Mouse (Mus musculus): Measurements from ENCODE around the gene Sft2d2. TPM values are rescaled to one million over a fixed set of nuclear protein-coding genes. Genes with fewer than 3 reads are reported as not detected.

Gene Sft2d2
- total and polyA plus RNA-seq, 3 experiments, result 26.0 to 31.6 (median 27.2) TPM

DNA sequence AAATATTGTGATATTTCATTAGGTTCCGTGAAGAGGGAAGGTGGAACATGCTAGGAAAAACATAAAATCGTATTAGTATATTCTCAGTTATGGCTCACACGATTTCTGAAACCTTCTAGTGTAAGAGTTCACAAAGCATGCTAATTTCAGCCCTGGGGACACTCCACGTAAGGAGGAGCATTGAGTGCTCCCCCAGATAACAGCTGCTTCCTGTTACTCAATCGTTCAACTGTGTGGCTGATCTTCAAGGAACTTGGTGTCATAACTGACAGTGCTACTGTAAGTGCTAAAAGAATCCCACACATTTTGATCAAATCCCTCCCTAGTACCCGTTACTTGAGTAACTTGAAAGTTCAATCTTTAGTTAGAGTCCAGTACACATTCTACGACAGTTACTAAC is 21.6 kb upstream of the Sft2d2 start:
- peaks cover 33 to 68% of the 10 kb centered on the region in 2 experiments for H3K36me3 ChIP-seq (replicated peaks in 1 of 2; ENCODE audit: control insufficient read depth in 1 of 2, insufficient read depth in 1 of 2, low read length in 1 of 2)

DNA sequence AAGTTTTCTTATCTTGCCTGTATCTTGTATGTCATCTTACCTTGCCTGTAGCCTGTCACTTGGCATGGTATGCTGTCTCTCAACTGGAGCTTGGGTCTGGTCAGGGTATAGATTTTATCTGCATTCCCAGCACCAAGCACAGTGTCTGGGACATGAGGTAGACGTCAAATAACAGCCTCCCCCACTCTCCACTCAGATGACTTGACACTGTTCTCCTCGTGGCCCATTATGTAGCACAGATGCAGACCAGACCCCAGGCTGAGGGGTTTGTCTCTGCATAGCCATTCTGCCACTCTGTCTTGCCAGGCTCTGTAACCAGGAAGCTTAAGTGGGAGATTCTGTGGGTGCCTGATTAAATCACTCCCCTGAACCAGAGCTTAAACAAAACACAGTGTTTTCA is 11.4 kb upstream of the Sft2d2 start:
- H3K4me2 ChIP-seq (ENCODE audit: insufficient read depth, low read depth, poor library complexity, severe bottlenecking), result no peak overlapping the region
- H3K27me3 ChIP-seq (replicated peaks), result no peaks in the 10 kb centered on the region
- no peaks in the 10 kb centered on the region for H3K36me3 ChIP-seq (replicated peaks in 1 of 2; ENCODE audit: control insufficient read depth in 1 of 2, insufficient read depth in 1 of 2, low read length in 1 of 2)
- TF ChIP-seq ETS1 (conservative IDR thresholded peaks at IDR 0.05; ENCODE audit: low read depth, low read length) (no peak), KAT2A (IDR thresholded peaks at IDR 0.05; ENCODE audit: insufficient replicate concordance, low read length) (no peak), JUND (conservative IDR thresholded peaks at IDR 0.05; ENCODE audit: low read depth, low read length) (no peak), MAZ (IDR thresholded peaks at IDR 0.05; ENCODE audit: low read depth, low read length) (no peak), ZNF384 (IDR thresholded peaks at IDR 0.05; ENCODE audit: low read depth, low read length) (no peak), MXI1 (IDR thresholded peaks at IDR 0.05; ENCODE audit: low read depth, low read length) (no peak), RCOR1 (conservative IDR thresholded peaks at IDR 0.05; ENCODE audit: low read depth, low read length) (no peak), TBP (conservative IDR thresholded peaks at IDR 0.05; ENCODE audit: low read depth, low read length) (no peak), EP300 (IDR thresholded peaks at IDR 0.05; ENCODE audit: low read length) (no peak), ZMIZ1 (IDR thresholded peaks at IDR 0.05; ENCODE audit: low read depth, low read length) (no peak)
- in situ Hi-C loops (cut with MboI; ENCODE audit: low pct_ligation_motif_present, low pct_unique_long_range_greater_than_20kb, low sequenced_read_pairs) (no loop called here), dilution Hi-C loops (cut with MboI; ENCODE audit: extremely low pct_ligation_motif_present, extremely low pct_unique_long_range_greater_than_20kb, low sequenced_read_pairs) (no loop called here)
- H3K79me2 ChIP-seq (replicated peaks; ENCODE audit: control insufficient read depth, extremely low read depth, insufficient read depth, poor library complexity, severe bottlenecking), result no peaks in the 10 kb centered on the region
- H3K4me3 ChIP-seq (replicated peaks in 1 of 3; ENCODE audit: low read depth in 2 of 3, low read length in 2 of 3, poor library complexity in 1 of 3), result no peak overlapping the region
- H3K9me3 ChIP-seq (replicated peaks; ENCODE audit: low read length), result no peaks in the 10 kb centered on the region
- no peak overlapping the region for H3K9ac ChIP-seq (ENCODE audit: insufficient read depth, low read depth)
- peaks cover 5 to 45% of the 10 kb centered on the region in 2 experiments; a peak in 2 of 4 replicates for H3K4me1 ChIP-seq (ENCODE audit: control insufficient read depth in 1 of 2, insufficient read depth in 2 of 2)
- DNase-seq (ENCODE audit: extremely low read depth), result no peak
- H3K27ac ChIP-seq (ENCODE audit: insufficient read depth, low read depth), result no peak overlapping the region

More for the DNA sequence above, 21.6 kb upstream of the Sft2d2 start:
- Histone ChIP-seq H3K4me3 (replicated peaks in 1 of 3; ENCODE audit: low read depth in 2 of 3, low read length in 2 of 3, poor library complexity in 1 of 3) (no peak overlapping the region), H3K4me2 (ENCODE audit: insufficient read depth, low read depth, poor library complexity, severe bottlenecking) (no peak overlapping the region), H3K9me3 (replicated peaks; ENCODE audit: low read length) (no peaks in the 10 kb centered on the region), H3K4me1 (ENCODE audit: control insufficient read depth in 1 of 2, insufficient read depth in 2 of 2) (peaks cover 0 to 26% of the 10 kb centered on the region in 2 experiments; a peak in 1 of 4 replicates), H3K79me2 (replicated peaks; ENCODE audit: control insufficient read depth, extremely low read depth, insufficient read depth, poor library complexity, severe bottlenecking) (no peaks in the 10 kb centered on the region), H3K27ac (ENCODE audit: insufficient read depth, low read depth) (no peak overlapping the region), H3K27me3 (replicated peaks) (no peaks in the 10 kb centered on the region), H3K9ac (ENCODE audit: insufficient read depth, low read depth) (no peak overlapping the region)
- no peak for TF ChIP-seq KAT2A (IDR thresholded peaks at IDR 0.05; ENCODE audit: insufficient replicate concordance, low read length)
- TF ChIP-seq BHLHE40 (IDR thresholded peaks at IDR 0.05; ENCODE audit: low read depth, low read length), result no peak
- TF ChIP-seq NELFE (IDR thresholded peaks at IDR 0.05; ENCODE audit: low read depth, low read length), result no peak
- TF ChIP-seq CHD2 (IDR thresholded peaks at IDR 0.05; ENCODE audit: low read length), result no peak
- TF ChIP-seq MXI1 (IDR thresholded peaks at IDR 0.05; ENCODE audit: low read depth, low read length), result no peak
- TF ChIP-seq EP300 (IDR thresholded peaks at IDR 0.05; ENCODE audit: low read length), result no peak
- no peak for TF ChIP-seq RCOR1 (conservative IDR thresholded peaks at IDR 0.05; ENCODE audit: low read depth, low read length)
- TF ChIP-seq ETS1 (conservative IDR thresholded peaks at IDR 0.05; ENCODE audit: low read depth, low read length), result no peak
- TF ChIP-seq E2F4 (IDR thresholded peaks at IDR 0.05; ENCODE audit: insufficient replicate concordance, low read depth, low read length), result no peak
- no peak for TF ChIP-seq USF2 (conservative IDR thresholded peaks at IDR 0.05; ENCODE audit: low read depth, low read length)
- no peak for TF ChIP-seq MAX (IDR thresholded peaks at IDR 0.05; ENCODE audit: low read length)
- TF ChIP-seq GABPA (IDR thresholded peaks at IDR 0.05; ENCODE audit: insufficient replicate concordance, low read depth, low read length), result no peak
- TF ChIP-seq NRF1 (IDR thresholded peaks at IDR 0.05; ENCODE audit: low read depth, low read length), result no peak
- TF ChIP-seq ZNF384 (IDR thresholded peaks at IDR 0.05; ENCODE audit: low read depth, low read length), result no peak
- no peak for TF ChIP-seq USF1 (IDR thresholded peaks at IDR 0.05; ENCODE audit: low read depth, low read length)
- no peak for TF ChIP-seq CTCF (conservative IDR thresholded peaks at IDR 0.05 in 1 of 2, IDR thresholded peaks at IDR 0.05 in 1 of 2; ENCODE audit: low read depth in 2 of 2, low read length in 2 of 2)
- no peak for TF ChIP-seq MYC (IDR thresholded peaks at IDR 0.05; ENCODE audit: low read depth, low read length)
- TF ChIP-seq SMC3 (IDR thresholded peaks at IDR 0.05; ENCODE audit: low read depth, low read length), result no peak
- in situ Hi-C loops (cut with MboI; ENCODE audit: low pct_ligation_motif_present, low pct_unique_long_range_greater_than_20kb, low sequenced_read_pairs) (no loop called here), dilution Hi-C loops (cut with MboI; ENCODE audit: extremely low pct_ligation_motif_present, extremely low pct_unique_long_range_greater_than_20kb, low sequenced_read_pairs) (no loop called here)
- no peak for DNase-seq (ENCODE audit: extremely low read depth)
